In the genomic region with DNA sequence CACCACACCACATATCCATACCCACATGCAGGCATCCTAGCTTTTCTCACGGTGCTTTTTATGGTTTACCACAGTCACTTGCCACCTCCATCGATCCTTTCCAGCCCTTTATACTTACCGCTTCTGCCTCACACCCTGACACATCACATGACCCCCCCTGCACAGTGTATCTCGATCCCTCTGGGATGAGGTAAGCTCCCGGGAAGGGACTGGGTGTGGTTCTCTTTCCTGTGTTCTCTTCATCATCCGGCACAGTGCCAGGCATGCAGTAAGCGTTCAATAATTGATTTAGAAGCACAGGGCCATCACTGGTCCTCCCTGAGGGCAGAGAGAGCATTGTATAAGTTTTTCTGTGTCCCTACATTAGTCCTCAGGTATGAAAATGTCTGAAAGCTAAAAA, we compare ENCODE assay signal across 28 mouse cellular contexts. TPM values are rescaled to one million over a fixed set of nuclear protein-coding genes. Genes with fewer than 3 reads are reported as not detected.
DNase-seq lines count a peak whose midpoint lies in the region; ATAC-seq and TF ChIP-seq lines count a peak whose summit lies in the region.
"Had no signal": no experiment of that assay in that cellular context is flagged by ENCODE, and none has a peak within 500 bp of the region (broad histone marks: within the 10 kb centered on the region; RNA-seq: fewer than 3 reads in every experiment).

No protein-coding gene starts in this region.

- H3K4me3 ChIP-seq in intestine, postnatal 0 days (ENCODE audit: low read depth, low read length) = no peak overlapping the region
- no peak overlapping the region for H3K4me3 ChIP-seq in intestine, embryonic 15.5 days (replicated peaks)
- H3K4me3 ChIP-seq: embryonic facial prominence, embryonic 10.5 days; embryonic facial prominence, embryonic 13.5 days; erythroblast, embryonic 14.5 days; forebrain, embryonic 12.5 days; forebrain, embryonic 15.5 days; heart, embryonic 12.5 days; heart, embryonic 15.5 days; hindbrain, embryonic 10.5 days; hindbrain, embryonic 13.5 days had no signal

- DNase-seq in 3T3-L1 (ENCODE audit: low read depth, low spot score) (peak; percentile 37), MN1 (ENCODE audit: low spot score) (peak; percentile 84)
- no peak for DNase-seq in cerebellum, adult 11-12 months
- no peak for DNase-seq in lung, postnatal 25 days (ENCODE audit: low spot score)
- DNase-seq: adrenal gland, adult 8-10 months; cerebellum, adult 11 months; cerebellum, adult 8-10 months; cerebellum, postnatal 10 days; cerebellum, postnatal 36 days; embryo, embryonic 11 days; gastrocnemius, postnatal 25 days; heart, adult 18-20 months; heart, postnatal 10 days; heart, postnatal 36 days had no signal

- WGBS in intestine, postnatal 0 days = 37% methylated on average over 7 of the region's 7 CpGs
- WGBS in intestine, embryonic 15.5 days = 52% methylated on average over 7 of the region's 7 CpGs

- H3K9me3 ChIP-seq in intestine, postnatal 0 days (ENCODE audit: control insufficient read depth) = no peaks in the 10 kb centered on the region
- no peaks in the 10 kb centered on the region for H3K9me3 ChIP-seq in intestine, embryonic 15.5 days
- H3K9me3 ChIP-seq: embryonic facial prominence, embryonic 10.5 days; embryonic facial prominence, embryonic 13.5 days; forebrain, embryonic 12.5 days; forebrain, embryonic 15.5 days; heart, embryonic 12.5 days; heart, embryonic 15.5 days; hindbrain, embryonic 10.5 days; hindbrain, embryonic 13.5 days had no signal

- no peak overlapping the region for H3K9ac ChIP-seq in intestine, postnatal 0 days (ENCODE audit: low read depth, low read length)
- H3K9ac ChIP-seq in intestine, embryonic 15.5 days = no peak overlapping the region
- H3K9ac ChIP-seq: embryonic facial prominence, embryonic 13.5 days; forebrain, embryonic 12.5 days; forebrain, embryonic 15.5 days; heart, embryonic 12.5 days; heart, embryonic 15.5 days; hindbrain, embryonic 13.5 days had no signal

- no peaks in the 10 kb centered on the region for H3K36me3 ChIP-seq in intestine, postnatal 0 days (ENCODE audit: control insufficient read depth, insufficient read depth)
- H3K36me3 ChIP-seq in intestine, embryonic 15.5 days = no peaks in the 10 kb centered on the region
- H3K36me3 ChIP-seq: embryonic facial prominence, embryonic 10.5 days; embryonic facial prominence, embryonic 13.5 days; forebrain, embryonic 12.5 days; forebrain, embryonic 15.5 days; heart, embryonic 12.5 days; heart, embryonic 15.5 days; hindbrain, embryonic 10.5 days; hindbrain, embryonic 13.5 days had no signal

- H3K27ac ChIP-seq in intestine, postnatal 0 days (ENCODE audit: low read depth, low read length) = no peak overlapping the region
- H3K27ac ChIP-seq in intestine, embryonic 15.5 days = no peak overlapping the region
- H3K27ac ChIP-seq: embryonic facial prominence, embryonic 10.5 days; embryonic facial prominence, embryonic 13.5 days; forebrain, embryonic 12.5 days; forebrain, embryonic 15.5 days; heart, embryonic 15.5 days; hindbrain, embryonic 13.5 days had no signal

- no peak overlapping the region for H3K4me2 ChIP-seq in intestine, postnatal 0 days (replicated peaks; ENCODE audit: low read depth)
- no peak overlapping the region for H3K4me2 ChIP-seq in intestine, embryonic 15.5 days (replicated peaks)
- H3K4me2 ChIP-seq: embryonic facial prominence, embryonic 13.5 days; forebrain, embryonic 12.5 days; forebrain, embryonic 15.5 days; heart, embryonic 12.5 days; heart, embryonic 15.5 days; hindbrain, embryonic 13.5 days had no signal

- no peaks in the 10 kb centered on the region for H3K27me3 ChIP-seq in intestine, postnatal 0 days (replicated peaks; ENCODE audit: control insufficient read depth, insufficient read depth, low read length)
- no peaks in the 10 kb centered on the region for H3K27me3 ChIP-seq in intestine, embryonic 15.5 days (replicated peaks)
- H3K27me3 ChIP-seq: forebrain, embryonic 15.5 days; hindbrain, embryonic 13.5 days had no signal

- TF ChIP-seq CTCF in intestine, postnatal 0 days (IDR thresholded peaks at IDR 0.05; ENCODE audit: low read depth) = no peak

- peak; percentile 45; the same call in 1 of the 2 replicates for ATAC-seq in intestine, postnatal 0 days
- no peak for ATAC-seq in intestine, embryonic 15.5 days
- ATAC-seq: activated CD4-positive, CD25-positive, alpha-beta regulatory T cell, adult 4 months; forebrain, embryonic 15.5 days; hindbrain, embryonic 16.5 days; intestine, embryonic 16.5 days had no signal

- H3K4me1 ChIP-seq in intestine, postnatal 0 days (replicated peaks; ENCODE audit: control insufficient read depth, insufficient read depth, low read length) = no peaks in the 10 kb centered on the region
- no peaks in the 10 kb centered on the region for H3K4me1 ChIP-seq in intestine, embryonic 15.5 days (replicated peaks)
- H3K4me1 ChIP-seq: embryonic facial prominence, embryonic 13.5 days; heart, embryonic 12.5 days; heart, embryonic 15.5 days had no signal

RNA-seq across cellular contexts. Expression of a gene that starts 15.6 kb away (rescaled TPM):
- 0.69 and 0.92 TPM in 2 replicates for polyA plus RNA-seq in intestine, postnatal 0 days (2015; fragmentation: Nextera tagmentation; extraction: Ambion mirVana)
- 0.89 and 1.3 TPM in 2 replicates for polyA plus RNA-seq in intestine, embryonic 15.5 days (2015; fragmentation: Nextera tagmentation; extraction: Ambion mirVana)
- polyA plus RNA-seq: erythroblast, embryonic 14.5 days had no signal

RNA-seq across cellular contexts. Expression of a gene that starts 28.8 kb away (rescaled TPM):
- polyA plus RNA-seq in intestine, postnatal 0 days (2015; fragmentation: Nextera tagmentation; extraction: Ambion mirVana) = 8.1 and 9.2 TPM in 2 replicates
- polyA plus RNA-seq in intestine, embryonic 15.5 days (2015; fragmentation: Nextera tagmentation; extraction: Ambion mirVana) = 19.3 and 19.8 TPM in 2 replicates

Comparison
In these comparisons a context has a peak if more than half of its experiments do, and no peak if none do; other contexts are left out.
1. DNase-seq: peak in 3T3-L1 (single experiment) and MN1 (single experiment); none in cerebellum, adult 11-12 months (single experiment) and lung, postnatal 25 days (single experiment).